Mouse (Mus musculus): ENCODE measurements at regions not wholly inside any gene's neighbourhood (a gene's known extent, or its start where the extent isn't known, plus 50 kb on each side); places are given as distances from the start of the nearest gene placed in this dataset.

GRCm38 (mm10) chrX:93070290-93070611, 216.0 kb upstream of the Arx start:
- TF ChIP-seq CTCF (IDR thresholded peaks at IDR 0.05) (no peak), EP300 (IDR thresholded peaks at IDR 0.05; ENCODE audit: insufficient read depth, low read depth, low read length) (no peak)

Data from heart, adult 2 months (tissue).